Mouse (Mus musculus): ENCODE measurements around the gene Fgf12.

GRCm38 (mm10) chr16:28446334-28447113 lies 306.3 kb downstream of the Fgf12 start:
- no peak for TF ChIP-seq CTCF (IDR thresholded peaks at IDR 0.05; ENCODE audit: low read depth, low read length)
- no peak for TF ChIP-seq POLR2A (IDR thresholded peaks at IDR 0.05; ENCODE audit: insufficient read depth, low read length)

Data from ES-Bruce4 (cell line).